Mouse (Mus musculus) left cerebral cortex, postnatal 4 days (tissue): ENCODE results near the gene Rsph14. TPM values are rescaled to one million over a fixed set of nuclear protein-coding genes. Genes with fewer than 3 reads are reported as not detected.

Source experiments
- DNase-seq: peaks from one replicate; pipeline ENCODE4 v3.0.0-alpha.2; 2022
- intact Hi-C: fragments of 180-260 bp; cut with DNase I; formaldehyde crosslinking; loops from one replicate; pipeline ENCODE4 v1.15.1; 2025
- total RNA-seq, 2 experiments: library from RNA; stranded (reverse); gene quantifications; 2 replicates each; pipeline ENCODE4 v1.2.3; 2021

Rsph14 gene
- total RNA-seq, 2 experiments from 2014 or later, result 0.70 to 0.81 TPM

DNA sequence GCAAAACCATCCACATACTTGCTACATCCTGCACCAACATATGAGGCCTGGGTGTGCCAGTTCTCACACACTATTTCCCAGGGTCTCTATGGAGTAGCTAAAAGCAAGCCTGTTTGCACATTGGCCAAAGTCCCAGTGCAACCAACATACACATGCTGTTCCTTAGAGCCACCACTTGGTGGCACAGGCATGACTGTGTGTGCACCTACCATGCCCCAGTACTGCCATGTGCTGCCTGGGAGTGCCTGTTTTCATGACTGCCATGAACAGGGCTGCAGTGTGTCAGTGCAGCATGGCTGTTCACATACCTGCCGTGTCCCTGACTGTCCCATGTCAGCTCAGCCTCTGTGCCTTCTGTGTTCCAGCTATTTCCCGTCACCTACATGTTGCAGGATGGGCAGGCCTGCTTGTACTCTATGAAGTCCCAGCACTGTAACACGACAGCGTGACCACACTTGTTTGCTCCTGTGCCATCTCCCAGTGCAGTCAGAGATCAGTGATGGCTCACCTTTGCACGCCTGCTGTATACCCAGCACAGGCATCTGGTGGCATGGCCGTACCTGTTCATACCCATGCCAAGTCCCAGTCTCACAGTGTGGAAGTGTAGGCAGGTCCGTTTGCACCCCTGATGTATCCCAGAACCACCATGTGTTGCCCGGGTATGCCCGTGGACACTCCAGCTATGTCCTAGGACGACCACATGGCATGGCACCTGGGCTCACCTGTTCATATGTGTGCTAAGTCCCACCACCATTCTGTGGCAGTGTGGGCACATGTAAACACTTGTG lies 95.2 kb downstream of the Rsph14 start:
- intact Hi-C loops, result loop anchor here (5.0 kb wide), 2 partner anchors 85 to 215 kb away; no protein-coding TSS in a partner anchor

DNA sequence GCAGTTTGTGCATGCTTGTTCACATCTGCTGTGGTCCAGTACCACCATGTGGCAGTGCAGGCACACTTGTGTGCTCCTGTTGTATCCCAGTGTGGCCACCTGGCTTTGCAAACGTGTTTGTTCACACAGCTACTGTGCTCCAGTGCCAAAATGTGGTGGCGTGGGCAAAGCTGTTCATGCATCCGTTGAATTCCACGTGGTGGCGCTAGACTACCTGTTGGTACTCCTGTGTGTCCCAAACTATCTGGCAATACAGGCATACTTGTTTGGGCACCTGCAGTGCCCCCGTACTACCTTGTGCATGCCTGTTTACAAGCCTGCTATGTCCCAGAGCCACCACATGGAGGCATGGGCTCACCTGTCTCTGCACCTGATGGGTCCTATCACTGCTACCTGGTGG lies 97.4 kb downstream of the Rsph14 start:
- intact Hi-C loops, result loop anchor here (5.0 kb wide), 2 partner anchors 87 to 217 kb away; no protein-coding TSS in a partner anchor
- peak; percentile 39 for DNase-seq

More for the DNA sequence above, 95.2 kb downstream of the Rsph14 start:
- DNase-seq, result peak; percentile 42

DNA sequence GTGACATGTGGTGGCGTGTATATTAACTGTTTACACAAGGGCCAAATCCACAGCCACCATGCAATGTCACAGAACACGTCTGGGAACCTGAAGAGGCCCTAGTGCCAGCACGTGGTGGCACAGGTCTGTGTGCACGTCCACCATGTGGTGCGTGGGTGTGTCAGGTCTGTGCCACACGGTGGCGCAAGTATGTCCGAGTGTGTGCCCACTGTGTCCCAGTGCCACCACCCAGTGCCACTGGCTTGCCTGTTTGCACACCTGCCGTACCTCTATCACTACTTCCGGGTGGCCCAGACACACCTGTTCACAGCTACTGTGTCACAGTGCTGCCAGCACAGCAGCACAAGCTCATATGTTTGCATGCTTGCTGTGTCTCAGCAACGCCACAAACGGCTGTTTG lies 97.9 kb downstream of the Rsph14 start:
- DNase-seq, result no peak
- intact Hi-C loops, result no loop called here

DNA sequence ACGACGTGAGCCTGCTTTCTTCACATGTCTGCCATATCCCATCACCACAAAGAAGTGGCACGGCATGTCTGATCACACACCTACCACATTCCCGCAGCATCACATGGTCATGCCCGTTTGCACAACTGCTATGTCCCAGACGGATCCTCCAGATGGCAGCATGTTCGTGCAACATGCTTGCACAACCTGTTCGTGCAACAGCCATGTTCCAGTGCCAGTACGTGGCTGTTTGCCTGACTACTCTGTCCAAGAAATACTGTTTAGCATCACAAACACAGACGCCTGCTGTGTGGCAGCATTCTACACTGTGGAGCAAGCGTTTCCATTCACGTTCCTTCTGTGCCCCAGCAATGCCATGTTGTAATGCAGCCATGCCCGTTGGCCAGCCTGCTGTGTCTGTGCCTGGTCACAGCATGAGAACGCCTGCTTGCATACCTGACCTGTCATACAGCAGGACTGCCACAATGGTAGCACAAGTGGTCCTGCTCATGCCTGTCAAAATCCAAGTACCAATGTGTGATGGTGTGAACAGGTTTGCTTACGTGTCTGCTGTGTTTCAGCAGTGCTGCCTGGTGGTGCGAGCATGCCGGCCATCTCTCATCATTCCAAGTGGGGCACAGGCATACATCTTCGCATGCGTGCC lies 98.7 kb downstream of the Rsph14 start:
- DNase-seq, result no peak
- intact Hi-C loops, result no loop called here

DNA sequence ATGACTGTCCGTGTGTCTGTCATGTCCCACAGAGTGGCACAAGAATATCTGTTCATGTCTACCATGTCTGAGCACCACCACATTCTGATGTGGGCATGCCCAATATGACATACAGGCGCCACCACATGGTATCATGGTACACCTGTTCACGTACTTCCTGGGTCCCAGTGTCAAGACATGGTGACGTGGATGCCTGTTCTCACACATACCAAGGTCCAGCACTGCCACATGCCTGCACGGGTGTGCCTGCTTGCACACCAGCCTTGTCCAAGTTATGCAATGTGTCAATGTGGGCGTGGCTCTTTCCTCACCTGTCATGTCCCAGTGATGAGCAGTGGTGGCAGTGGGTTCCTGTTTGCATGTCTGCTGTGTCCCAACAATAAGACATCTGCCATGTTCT lies 99.9 kb downstream of the Rsph14 start:
- no peak for DNase-seq
- intact Hi-C loops, result no loop called here

DNA sequence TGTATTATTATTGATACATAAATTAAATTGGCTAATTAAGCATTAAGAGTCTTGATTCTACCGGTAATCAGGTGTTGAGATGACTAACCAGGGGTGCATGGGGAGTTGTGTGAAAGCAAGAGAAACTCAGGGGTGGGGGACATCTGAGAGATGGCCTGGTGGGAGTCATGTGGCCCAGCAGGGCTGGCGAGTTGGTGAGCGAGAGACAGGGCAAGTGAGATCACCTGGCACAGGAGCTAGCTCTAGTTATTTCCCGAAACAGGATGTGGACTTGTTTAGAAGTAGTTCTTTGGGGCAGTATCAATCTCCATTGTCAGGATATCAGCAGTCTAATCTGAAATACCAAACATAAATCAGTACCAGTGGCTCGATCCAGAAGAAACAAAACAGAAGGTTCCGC lies 100.8 kb downstream of the Rsph14 start:
- intact Hi-C loops, result no loop called here
- DNase-seq, result no peak

DNA sequence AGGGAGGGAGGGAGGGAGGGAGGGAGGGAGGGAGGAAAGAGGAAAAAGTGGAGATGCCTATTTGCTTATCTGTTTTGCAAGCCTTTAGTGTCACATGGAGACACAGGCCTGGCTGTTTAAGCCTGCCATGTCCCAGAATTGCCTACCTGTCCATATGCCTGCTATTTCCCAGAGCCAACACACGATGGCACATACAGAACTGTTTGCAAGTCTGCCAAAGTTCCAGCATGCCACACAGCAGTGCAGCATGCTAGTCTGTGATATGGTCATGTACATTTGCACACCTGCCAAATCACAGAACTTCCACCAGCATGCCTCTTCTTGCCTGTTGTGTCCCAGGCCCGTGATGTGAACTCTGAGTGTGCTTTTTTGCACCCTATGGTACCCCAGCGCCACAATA lies 101.8 kb downstream of the Rsph14 start:
- peak; percentile 46 for DNase-seq
- intact Hi-C loops, result no loop called here

DNA sequence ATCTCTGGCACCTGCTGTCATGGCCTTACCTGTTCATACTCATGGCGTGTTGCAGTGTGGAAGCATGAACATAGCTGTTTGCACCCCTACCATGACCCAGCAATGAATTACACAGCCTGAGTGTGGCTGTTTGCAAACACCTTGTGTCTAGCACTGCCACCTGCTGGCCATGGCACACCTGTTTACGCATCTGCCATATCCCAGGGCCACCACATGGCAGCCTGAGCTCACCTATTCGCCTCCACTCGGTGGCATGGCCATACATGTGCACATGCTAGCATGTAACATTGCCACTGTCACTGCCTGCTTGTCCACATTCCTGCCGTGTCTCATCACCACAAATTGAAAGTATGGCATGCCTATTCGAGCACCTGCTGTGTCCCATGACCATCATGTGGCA lies 102.8 kb downstream of the Rsph14 start:
- intact Hi-C loops, result no loop called here
- no peak for DNase-seq

DNA sequence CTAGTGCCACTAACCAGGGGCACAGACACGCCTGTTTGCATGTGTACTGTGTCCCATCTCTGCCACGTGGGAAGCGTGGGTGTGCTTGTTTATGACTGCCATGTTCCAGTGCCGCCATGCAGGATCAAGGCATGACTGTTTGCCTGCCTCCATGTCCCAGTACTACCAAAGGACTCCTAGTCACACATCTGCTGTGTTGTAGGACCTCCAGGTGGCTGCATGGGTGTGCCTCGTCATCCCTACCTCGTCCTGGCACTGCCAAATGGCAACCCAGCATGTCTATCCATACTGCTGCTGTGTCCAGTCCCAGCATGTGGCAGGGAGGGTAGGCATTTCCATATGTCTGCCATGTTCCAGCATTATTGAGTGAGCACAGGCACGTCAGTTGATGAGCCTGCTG lies 104.1 kb downstream of the Rsph14 start:
- intact Hi-C loops, result no loop called here
- no peak for DNase-seq

DNA sequence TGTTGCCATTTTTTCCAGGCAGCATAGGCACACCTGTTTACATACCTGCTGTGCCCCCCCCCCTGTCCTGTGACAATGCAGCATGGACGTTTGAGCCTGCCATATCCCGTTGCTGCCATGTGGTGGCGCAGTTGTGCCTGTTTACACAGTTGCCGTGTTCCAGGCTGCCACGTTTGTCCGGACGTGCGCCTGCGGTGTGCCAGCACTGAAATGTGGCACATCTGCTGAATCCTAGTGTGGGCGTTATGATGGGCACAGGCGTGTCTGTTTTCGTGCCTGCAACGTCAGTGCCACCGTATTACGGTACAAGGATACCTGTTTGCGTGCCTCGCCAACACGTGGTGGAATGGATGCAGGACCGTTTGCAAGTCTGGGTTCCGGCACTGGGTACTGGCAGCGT lies 107.1 kb downstream of the Rsph14 start:
- intact Hi-C loops, result no loop called here
- DNase-seq, result peak; percentile 72

DNA sequence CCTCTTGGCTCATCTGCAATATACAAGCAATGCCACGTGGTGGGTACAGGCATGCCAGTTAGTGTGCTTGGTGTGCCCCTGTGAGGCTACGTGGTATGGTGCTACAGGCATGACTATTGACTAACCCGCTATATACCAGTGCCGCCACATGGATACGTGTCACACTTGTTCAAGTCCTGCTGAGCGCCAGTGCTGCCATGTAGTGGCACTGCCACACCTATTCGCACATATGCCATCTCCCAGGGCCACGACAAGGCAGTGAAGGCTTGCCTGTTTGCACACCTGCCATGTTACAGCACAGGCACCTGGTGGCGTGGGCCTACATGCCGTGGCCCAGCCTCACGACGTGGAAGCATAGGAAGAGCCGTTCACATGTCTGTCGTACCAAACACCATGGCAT lies 108.1 kb downstream of the Rsph14 start:
- intact Hi-C loops, result no loop called here
- no peak for DNase-seq

DNA sequence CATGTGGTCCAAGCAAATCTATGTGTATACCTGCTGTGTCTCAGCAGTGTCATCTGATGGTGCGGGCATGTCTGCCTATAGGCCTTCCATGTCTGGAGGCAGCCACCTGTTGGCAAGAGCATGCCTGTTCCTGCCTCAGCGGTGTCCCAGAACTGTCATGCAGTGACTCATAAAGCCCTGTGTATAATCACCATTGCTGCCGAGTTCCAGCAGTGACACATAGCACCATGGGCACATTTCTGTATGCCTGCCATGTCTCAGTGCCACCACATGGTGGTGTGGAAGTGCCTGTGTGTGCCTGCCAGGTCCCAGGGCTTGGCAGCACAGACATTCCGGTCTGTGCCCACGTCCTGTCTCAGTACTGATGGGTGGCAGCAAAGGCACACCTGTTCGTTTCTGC lies 109.6 kb downstream of the Rsph14 start:
- peak; percentile 72 for DNase-seq
- intact Hi-C loops, result no loop called here

DNA sequence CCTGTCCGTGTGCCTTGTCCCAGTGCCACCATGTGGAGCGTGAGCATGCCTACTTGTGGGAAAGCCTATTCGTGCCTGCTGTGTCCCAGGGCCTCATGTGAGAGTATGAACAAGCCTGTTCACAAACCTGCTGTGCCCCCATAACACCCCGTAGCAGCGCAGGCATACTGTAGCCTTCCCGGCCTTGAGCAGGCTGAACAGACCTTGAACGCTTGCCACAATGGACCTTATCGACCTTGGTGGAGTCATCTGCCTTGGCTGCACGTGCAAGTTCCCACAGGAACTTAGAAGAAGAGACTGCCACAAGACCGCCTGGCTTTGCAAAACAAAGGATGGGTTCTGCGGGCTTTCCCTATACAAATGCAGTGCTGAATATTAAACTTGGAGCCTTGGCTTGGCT lies 110.8 kb downstream of the Rsph14 start:
- DNase-seq, result no peak

DNA sequence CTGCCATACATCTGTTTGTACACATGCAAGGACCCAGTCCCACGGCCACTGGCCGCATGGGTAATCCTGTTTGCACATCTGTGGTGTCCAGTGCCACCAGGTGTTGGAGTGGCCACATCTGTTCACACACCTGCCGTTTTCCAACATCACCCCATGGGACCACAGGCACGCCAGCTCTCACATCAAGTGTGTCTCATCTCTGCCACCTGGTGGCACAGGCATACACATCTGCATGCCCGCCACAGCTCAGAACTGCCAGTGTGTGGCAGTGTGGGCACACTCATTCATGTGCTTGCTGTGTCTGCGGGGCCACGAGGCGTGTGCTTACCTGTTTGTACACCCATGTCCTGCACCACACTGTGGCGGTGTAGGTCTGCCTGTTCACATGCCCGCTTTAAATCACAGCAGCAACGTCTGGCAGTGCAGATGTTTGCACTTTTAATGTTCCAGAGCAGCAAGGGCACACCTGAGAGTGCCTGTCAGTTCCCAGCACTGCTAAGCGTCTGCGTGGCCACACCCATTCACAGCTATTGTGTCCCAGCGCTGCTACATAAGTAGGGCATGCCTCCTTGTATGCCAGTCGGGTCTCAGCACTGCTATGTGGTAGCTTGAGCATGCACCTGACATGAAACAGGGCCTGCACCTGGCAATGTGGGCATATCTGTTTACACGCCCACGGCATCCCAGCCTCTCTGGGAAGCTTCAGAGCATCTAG lies 111.4 kb downstream of the Rsph14 start:
- DNase-seq, result peak; percentile 64

More for the DNA sequence above, 110.8 kb downstream of the Rsph14 start:
- intact Hi-C loops, result no loop called here

DNA sequence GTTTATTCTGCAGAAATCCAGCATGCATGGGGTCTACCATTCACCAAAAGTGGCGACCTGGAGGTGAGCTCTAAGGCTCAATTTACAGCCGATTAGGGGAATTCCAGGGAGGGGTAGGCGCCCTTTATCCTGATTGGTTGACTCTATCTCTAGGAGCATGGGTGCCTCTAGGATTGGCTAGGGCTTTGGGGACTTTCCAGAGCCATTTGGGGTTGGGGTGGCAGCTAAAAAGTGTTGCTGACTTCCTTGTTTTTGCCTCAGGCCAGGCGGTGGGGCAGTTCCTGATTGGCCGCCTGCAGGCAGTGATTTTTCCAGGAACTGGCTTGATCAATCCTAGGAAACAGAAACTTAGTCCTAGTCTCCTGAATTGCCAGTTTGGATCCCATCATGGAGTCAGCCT lies 113.1 kb downstream of the Rsph14 start:
- intact Hi-C loops, result no loop called here
- DNase-seq, result no peak

More for the DNA sequence above, 111.4 kb downstream of the Rsph14 start:
- intact Hi-C loops, result no loop called here

DNA sequence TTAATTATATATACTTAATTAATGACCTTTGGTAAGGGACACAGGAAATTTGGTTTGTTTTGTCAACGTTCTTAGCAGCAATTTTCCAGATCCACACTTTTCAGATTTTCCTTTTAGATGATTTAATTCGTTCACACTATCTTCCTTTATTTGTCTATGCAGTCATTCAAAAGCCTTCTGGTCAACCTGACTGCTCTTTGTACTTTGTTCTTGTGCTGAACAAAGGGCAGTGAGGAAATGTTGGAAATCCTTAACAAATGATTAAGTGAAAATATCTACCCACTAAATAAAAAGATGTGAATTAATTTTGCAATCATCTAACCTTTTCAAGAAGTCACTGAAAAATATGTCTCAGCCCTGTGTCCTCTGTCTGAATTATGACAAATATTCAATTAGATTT lies 124.0 kb downstream of the Rsph14 start:
- intact Hi-C loops, result no loop called here

More for the DNA sequence above, 124.0 kb downstream of the Rsph14 start:
- DNase-seq, result no peak

Other genes with a start within 250 kb of the Rsph14 start
- gene Gnaz, start 65.4 kb downstream of the Rsph14 start, total RNA-seq, result 100 to 1,000 TPM; 134 to 150 TPM
- gene Rab36, start 4.5 kb upstream of the Rsph14 start, total RNA-seq, result 10 to 100 TPM; 35.5 to 36.1 TPM
- 10 to 100 TPM; 91.0 to 94.5 TPM for gene Bcr, start 28.0 kb upstream of the Rsph14 start, total RNA-seq
- 10 to 100 TPM; 53.3 to 58.4 TPM for gene Specc1l, start 179.5 kb upstream of the Rsph14 start, total RNA-seq